Mouse (Mus musculus) E14TG2a.4 (cell line): ENCODE measurements around the gene Wdr63.

Source experiments
- CTCF ChIP-seq: conservative IDR thresholded peaks from 2 replicates; pipeline ENCODE4 v1.5.1; 2014; ENCODE audit warnings: low read length
- NANOG ChIP-seq: IDR thresholded peaks from 2 replicates; pipeline ENCODE4 v1.6.1; 2014; ENCODE audit warnings: borderline replicate concordance, low read length, mixed read lengths
- POU5F1 ChIP-seq: IDR thresholded peaks from 2 replicates; pipeline ENCODE4 v1.6.1; 2014; ENCODE audit warnings: low read length, borderline replicate concordance

DNA sequence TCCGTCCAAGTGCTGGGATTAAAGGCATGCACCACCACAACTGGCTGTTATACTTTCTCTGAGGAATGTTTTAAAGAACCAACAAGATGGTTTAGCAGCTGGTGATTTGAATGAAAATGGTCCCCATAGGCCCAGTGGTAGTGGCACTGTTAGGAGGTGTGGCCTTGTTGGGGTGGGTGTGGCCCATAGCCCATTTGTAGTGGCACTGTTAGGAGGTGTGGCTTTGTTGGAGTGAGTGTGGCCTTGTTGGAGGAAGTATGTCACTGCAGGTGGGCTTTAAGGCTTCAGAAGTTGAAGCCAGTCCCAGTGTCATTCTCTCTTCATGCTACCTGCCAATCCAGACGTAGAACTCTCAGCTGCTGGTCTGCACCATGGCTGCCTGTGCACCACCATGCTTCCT is 79.5 kb downstream of the Wdr63 start:
- TF ChIP-seq CTCF = no peak
- TF ChIP-seq NANOG = no peak
- TF ChIP-seq POU5F1 = no peak
